1 mouse cellular context compared by ENCODE assay signal in genomic region chr16:32078408-32078990, GRCm38 (mm10).
A peak's percentile ranks its signal among the peaks of the same experiment; 100 is the strongest.
TF ChIP-seq lines count a peak whose summit lies in the region.

No protein-coding gene starts in this region.

TF ChIP-seq in CH12.LX, 34 proteins besides CTCF, POLR2A, EP300 and RAD21 (continued from another document):
- TF ChIP-seq CHD2 (IDR thresholded peaks at IDR 0.05; ENCODE audit: low read length) (peak; percentile 19; the same call in 1 of the 2 replicates), CHD1 (IDR thresholded peaks at IDR 0.05; ENCODE audit: low read depth, low read length) (peak; percentile 90), ZNF384 (IDR thresholded peaks at IDR 0.05; ENCODE audit: low read depth, low read length) (peak; percentile 64; the same call in 1 of the 2 replicates), TCF12 (IDR thresholded peaks at IDR 0.05; ENCODE audit: low read depth, low read length) (no peak), MAFK (IDR thresholded peaks at IDR 0.05; ENCODE audit: insufficient replicate concordance, low read length) (no peak)
